In genomic region chr17:36193546-36194141, GRCm38 (mm10) we compare ENCODE assay signal across 8 mouse cellular contexts. TPM values are rescaled to one million over a fixed set of nuclear protein-coding genes. Genes with fewer than 3 reads are reported as not detected.
DNase-seq lines count a peak whose midpoint lies in the region; ATAC-seq and TF ChIP-seq lines count a peak whose summit lies in the region.

No protein-coding gene starts in this region.

- H3K27ac ChIP-seq in cerebellum, adult 2 months (ENCODE audit: insufficient read depth, low read length), result no peak overlapping the region

- peak; percentile 80 for ATAC-seq in megakaryocyte-erythroid progenitor cell, adult 5-6 weeks (replicated peaks; ENCODE audit: low FRiP score, low TSS enrichment, poor library complexity, severe bottlenecking)

- peak in 1 of 2 experiments; percentile 14 for DNase-seq in cerebellum, adult 2 months
- DNase-seq in cerebellum, adult 11-12 months, result no peak
- peak; percentile 64 for DNase-seq in T-cell, adult 2 months (ENCODE audit: low spot score)
- DNase-seq in embryo, embryonic 11 days, result peak; percentile 94
- peak; percentile 68 for DNase-seq in heart, postnatal 4 days
- peak; percentile 22 to 74 for DNase-seq in layer of hippocampus, postnatal 25 days (ENCODE audit: extremely low spot score in 1 of 2, low spot score in 1 of 2)
- peak; percentile 52 to 64 for DNase-seq in right cerebral cortex, adult 2 months (ENCODE audit: low spot score in 2 of 2)

- H3K4me1 ChIP-seq in cerebellum, adult 2 months (ENCODE audit: control insufficient read depth, insufficient read depth, low read length), result no peaks in the 10 kb centered on the region

- TF ChIP-seq POLR2A in cerebellum, adult 2 months (IDR thresholded peaks at IDR 0.05; ENCODE audit: borderline replicate concordance, insufficient read depth, low read length), result no peak

- peak; percentile 50; the same call in 1 of the 2 replicates for TF ChIP-seq CTCF in cerebellum, adult 2 months (IDR thresholded peaks at IDR 0.05; ENCODE audit: borderline replicate concordance, insufficient read depth, low read depth, low read length)

- 32% methylated on average over 8 of the region's 8 CpGs for WGBS in cerebellum, adult 2 months

- H3K27me3 ChIP-seq in cerebellum, adult 2 months (ENCODE audit: control insufficient read depth, insufficient read depth, low read length), result no peaks in the 10 kb centered on the region; the same call in 1 of the 2 replicates

- H3K4me3 ChIP-seq in cerebellum, adult 2 months (replicated peaks; ENCODE audit: insufficient read depth, low read depth, low read length), result no peak overlapping the region

RNA-seq across cellular contexts. Expression of gene H2-T3, which starts 3.6 kb away (rescaled TPM):
- polyA plus RNA-seq in cerebellum, adult 2 months (2012; rRNA removed), result not detected in 2 replicates
- total RNA-seq in heart, postnatal 4 days (2021), result not detected
- total RNA-seq in layer of hippocampus, postnatal 25 days (2021), result not detected
- not detected in 2 replicates for total RNA-seq in megakaryocyte-erythroid progenitor cell, adult 5-6 weeks (2014; fragmentation: Nextera tagmentation)
- not detected in 2 replicates for total RNA-seq in megakaryocyte-erythroid progenitor cell, adult 5-6 weeks (2017)

RNA-seq across cellular contexts. Expression of gene Gm8909, which starts 25.3 kb away (rescaled TPM):
- polyA plus RNA-seq in cerebellum, adult 2 months (2012; rRNA removed), result not detected in 2 replicates
- total RNA-seq in heart, postnatal 4 days (2021), result not detected
- not detected for total RNA-seq in layer of hippocampus, postnatal 25 days (2021)
- total RNA-seq in megakaryocyte-erythroid progenitor cell, adult 5-6 weeks (2014; fragmentation: Nextera tagmentation), result not detected in 2 replicates
- total RNA-seq in megakaryocyte-erythroid progenitor cell, adult 5-6 weeks (2017), result not detected in 2 replicates
